Mouse (Mus musculus) hindbrain, embryonic 13.5 days (tissue): ENCODE measurements around the gene Dhcr24. TPM values are rescaled to one million over a fixed set of nuclear protein-coding genes. Genes with fewer than 3 reads are reported as not detected.

Source experiments
- ATAC-seq: fragments of 200-750 bp; cut with Nextera tagmentation; 2 replicates; pipeline ENCODE4 v1.8.0; 2017; ENCODE audit warnings: moderate TSS enrichment; ENCODE audit not compliant: low FRiP score
- H3K27ac ChIP-seq: fragments of 300-500 bp; sonication (generic); 2 replicates; pipeline ENCODE4 v1.5.1; 2015; ENCODE audit warnings: inconsistent platforms, mild to moderate bottlenecking, moderate library complexity
- H3K27me3 ChIP-seq: fragments of 300-500 bp; sonication (generic); 2 replicates; pipeline ENCODE4 v1.6.1; 2015; ENCODE audit warnings: mild to moderate bottlenecking, inconsistent platforms
- H3K36me3 ChIP-seq: fragments of 300-500 bp; sonication (generic); 2 replicates; pipeline ENCODE4 v1.6.1; 2015; ENCODE audit warnings: mild to moderate bottlenecking, inconsistent platforms
- H3K4me1 ChIP-seq: fragments of 300-500 bp; sonication (generic); replicated peaks from 2 replicates; pipeline ENCODE4 v1.6.1; 2015; ENCODE audit warnings: inconsistent platforms
- H3K4me2 ChIP-seq: fragments of 300-500 bp; sonication (generic); 2 replicates; pipeline ENCODE4 v1.6.1; 2015; ENCODE audit warnings: inconsistent platforms, mild to moderate bottlenecking, moderate library complexity
- H3K4me3 ChIP-seq: fragments of 300-500 bp; sonication (generic); 2 replicates; pipeline ENCODE4 v1.5.1; 2015; ENCODE audit warnings: mild to moderate bottlenecking, inconsistent platforms
- H3K9ac ChIP-seq: fragments of 300-500 bp; sonication (generic); 2 replicates; pipeline ENCODE4 v1.6.1; 2015; ENCODE audit warnings: mild to moderate bottlenecking, inconsistent platforms
- H3K9me3 ChIP-seq: fragments of 300-500 bp; sonication (generic); 2 replicates; pipeline ENCODE4 v1.6.1; 2016; ENCODE audit warnings: inconsistent platforms
- WGBS: fragments of 180-500 bp; shearing (Covaris S2); methylation state at CpG from one replicate; pipeline ENCODE4 v1.1.7; 2015; 5-methylcytosine and 5-hydroxymethylcytosine counted together
- polyA plus RNA-seq: library from polyadenylated mRNA; unstranded; fragments of >200 nt; fragmentation: Nextera tagmentation; extraction: Ambion mirVana; gene quantifications from 2 replicates; pipeline ENCODE4 v1.2.1, GENCODE M21; 2015

Gene Dhcr24
- polyA plus RNA-seq, 1 experiment from 2014 or later, result 6.5 TPM

DNA sequence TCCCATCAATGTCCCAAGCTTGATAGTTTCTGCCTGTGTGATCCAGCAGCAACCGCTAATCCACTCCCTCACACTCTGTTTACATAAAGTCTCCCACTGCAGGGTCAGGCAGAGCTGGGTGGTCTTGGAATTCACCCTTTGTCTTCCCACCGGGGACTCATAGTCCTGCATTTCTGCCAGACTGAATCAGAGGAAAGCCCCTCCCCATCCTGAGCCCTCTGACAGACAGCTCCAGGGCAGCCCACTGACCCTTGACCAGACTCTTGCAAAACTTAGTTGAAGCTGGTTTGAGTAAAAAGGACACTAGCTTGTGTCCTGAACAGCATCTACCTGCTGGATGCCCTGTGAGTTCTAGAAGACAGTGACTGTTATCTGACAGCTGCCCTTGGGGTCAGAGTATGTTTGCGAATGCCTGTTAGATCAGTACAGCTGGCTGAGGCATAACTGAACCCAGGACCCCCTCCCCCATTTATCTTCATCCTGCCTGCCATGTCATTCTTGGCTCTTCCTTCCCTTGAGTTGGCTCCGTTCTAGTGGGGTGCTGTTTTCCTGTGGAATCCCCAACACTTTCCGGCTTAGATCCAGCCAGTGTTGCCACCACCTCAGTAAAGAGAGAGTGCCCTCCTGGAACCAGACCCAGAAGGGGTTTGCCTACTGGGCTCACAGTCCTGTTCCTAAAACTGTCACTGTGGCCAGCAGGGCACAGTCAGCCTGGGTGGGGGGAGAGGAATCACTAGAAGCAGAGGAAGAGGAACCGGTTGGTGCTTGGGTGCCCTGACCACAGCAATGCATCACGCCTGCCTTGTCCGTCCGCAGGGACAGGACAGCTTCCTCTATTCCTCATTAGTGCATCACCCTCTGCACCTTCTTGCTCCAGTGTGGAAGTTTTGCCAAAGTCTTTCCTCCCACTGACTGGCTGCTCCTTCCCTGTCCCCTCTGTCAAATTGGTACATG is 2.3 kb downstream of the Dhcr24 start:
- Histone ChIP-seq H3K4me2 (peak overlapping the region; percentile 97), H3K27ac (no peak overlapping the region), H3K4me3 (peak overlapping the region; percentile 89), H3K4me1 (peaks cover 41% of the 10 kb centered on the region), H3K36me3 (peaks cover 41% of the 10 kb centered on the region), H3K27me3 (no peaks in the 10 kb centered on the region), H3K9me3 (no peaks in the 10 kb centered on the region), H3K9ac (peak overlapping the region; percentile 89)
- no peak for ATAC-seq
- WGBS, result 49% methylated on average over 9 of the region's 9 CpGs

DNA sequence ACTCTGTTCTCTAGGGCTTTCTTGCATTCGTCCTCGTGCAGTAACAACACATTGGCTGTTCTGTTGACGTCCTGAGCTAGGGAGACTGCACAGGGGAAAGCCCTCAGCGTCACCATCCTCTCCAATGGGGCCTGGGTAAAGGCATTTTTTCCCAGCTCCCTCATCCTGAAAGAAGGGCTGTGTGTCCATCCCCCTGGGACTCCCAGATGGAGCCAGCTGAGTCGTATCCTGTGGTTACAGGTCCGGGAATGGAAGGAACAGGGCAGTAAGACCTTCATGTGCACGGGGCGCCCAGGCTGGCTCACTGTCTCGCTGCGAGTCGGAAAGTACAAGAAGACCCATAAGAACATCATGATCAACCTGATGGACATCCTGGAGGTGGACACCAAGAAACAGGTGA is 3.3 kb downstream of the Dhcr24 start:
- no peaks in the 10 kb centered on the region for H3K27me3 ChIP-seq
- WGBS, result 82% methylated on average over 11 of the region's 11 CpGs

DNA sequence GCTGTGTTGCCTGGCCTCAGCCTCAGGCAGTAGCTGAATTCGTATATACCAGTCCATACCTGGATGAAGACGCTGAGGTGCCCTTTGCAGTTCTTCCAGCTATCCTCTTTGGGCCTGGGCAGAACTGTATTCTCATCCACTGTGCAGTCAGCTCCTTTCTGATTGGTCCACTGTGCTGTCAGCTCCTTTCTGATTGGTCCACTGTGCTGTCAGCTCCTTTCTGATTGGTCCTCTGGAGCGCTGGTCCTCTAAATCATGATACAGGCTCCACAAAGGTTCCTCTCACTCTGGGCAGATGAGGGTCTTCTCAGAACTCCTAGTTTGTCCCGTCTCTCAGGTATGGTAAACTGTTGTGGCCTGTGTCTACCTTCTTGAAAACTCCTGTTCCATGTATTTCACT is 8.8 kb downstream of the Dhcr24 start:
- Histone ChIP-seq H3K9me3 (no peaks in the 10 kb centered on the region), H3K27me3 (no peaks in the 10 kb centered on the region), H3K4me3 (no peak overlapping the region), H3K4me2 (no peak overlapping the region), H3K4me1 (peaks cover 7% of the 10 kb centered on the region), H3K36me3 (peaks cover 92% of the 10 kb centered on the region), H3K9ac (no peak overlapping the region), H3K27ac (no peak overlapping the region)
- 94% methylated on average over 4 of the region's 4 CpGs for WGBS
- no peak for ATAC-seq

More for the DNA sequence above, 3.3 kb downstream of the Dhcr24 start:
- H3K36me3 ChIP-seq, result peaks cover 45% of the 10 kb centered on the region
- H3K9ac ChIP-seq, result peak overlapping the region; percentile 89
- H3K9me3 ChIP-seq, result no peaks in the 10 kb centered on the region
- H3K4me1 ChIP-seq, result peaks cover 41% of the 10 kb centered on the region
- no peak overlapping the region for H3K27ac ChIP-seq
- ATAC-seq, result no peak
- H3K4me3 ChIP-seq, result peak overlapping the region; percentile 89; the same call in 1 of the 2 replicates
- H3K4me2 ChIP-seq, result peak overlapping the region; percentile 97

DNA sequence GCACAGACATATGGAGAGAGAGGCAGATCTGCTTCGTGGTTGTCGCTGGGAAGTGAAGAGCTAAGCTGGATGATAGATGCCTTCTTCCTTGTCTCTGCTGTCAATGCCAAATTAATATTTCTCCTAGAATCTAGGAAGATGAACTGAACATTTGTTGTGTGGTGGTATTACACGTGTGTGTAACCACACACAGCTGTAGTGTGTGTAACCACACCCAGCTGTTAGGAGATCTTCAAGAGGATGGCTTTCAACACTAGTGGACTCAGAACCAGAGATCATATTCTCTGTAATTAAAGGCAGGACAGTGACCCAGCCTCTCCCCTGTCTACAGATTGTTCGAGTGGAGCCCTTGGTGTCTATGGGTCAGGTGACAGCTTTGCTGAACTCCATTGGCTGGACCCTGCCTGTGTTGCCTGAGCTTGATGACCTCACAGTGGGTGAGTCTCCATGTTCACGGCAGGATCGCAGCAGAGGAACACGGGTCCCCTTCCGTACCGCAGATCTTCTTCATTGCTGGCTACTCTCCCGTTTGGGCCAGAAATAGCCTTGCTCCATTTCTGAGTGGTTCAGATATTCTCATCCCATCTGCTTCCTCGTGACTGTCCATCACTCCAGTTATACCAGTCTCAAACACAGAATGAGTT is 10.4 kb downstream of the Dhcr24 start:
- H3K36me3 ChIP-seq, result peaks cover 89% of the 10 kb centered on the region
- H3K27ac ChIP-seq, result no peak overlapping the region
- no peak for ATAC-seq
- no peak overlapping the region for H3K4me2 ChIP-seq
- H3K27me3 ChIP-seq, result no peaks in the 10 kb centered on the region
- H3K9me3 ChIP-seq, result no peaks in the 10 kb centered on the region
- no peak overlapping the region for H3K4me3 ChIP-seq
- WGBS, result 90% methylated on average over 11 of the region's 11 CpGs
- H3K4me1 ChIP-seq, result 0 out of 2 replicates have a peak, but pooled peaks cover 5% of the 10 kb centered on the region
- H3K9ac ChIP-seq, result no peak overlapping the region

DNA sequence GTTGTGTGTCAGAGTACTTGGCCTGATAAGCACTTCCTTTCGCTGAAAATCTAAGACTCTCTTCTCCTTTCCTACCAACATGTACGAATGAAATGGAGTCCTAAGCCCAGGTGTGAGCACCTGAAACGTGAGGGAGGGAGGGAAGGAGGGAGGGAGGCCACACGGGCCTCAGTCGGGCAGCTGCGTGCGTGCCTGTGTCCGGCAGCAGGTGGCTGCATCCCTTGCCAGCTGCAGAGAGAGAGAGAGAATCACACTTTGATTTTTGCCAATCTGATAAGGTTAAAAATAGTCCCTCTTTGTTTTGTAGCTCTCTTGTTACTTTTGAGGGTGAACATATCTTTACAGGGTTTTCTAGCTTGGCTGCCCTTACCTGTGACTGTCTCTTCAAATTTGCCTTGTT is 14.2 kb downstream of the Dhcr24 start:
- no peak overlapping the region for H3K4me3 ChIP-seq
- ATAC-seq, result no peak
- peaks cover 94% of the 10 kb centered on the region for H3K36me3 ChIP-seq
- no peaks in the 10 kb centered on the region for H3K4me1 ChIP-seq
- no peak overlapping the region for H3K4me2 ChIP-seq
- no peak overlapping the region for H3K27ac ChIP-seq
- H3K9me3 ChIP-seq, result no peaks in the 10 kb centered on the region
- no peaks in the 10 kb centered on the region for H3K27me3 ChIP-seq
- no peak overlapping the region for H3K9ac ChIP-seq
- WGBS, result 93% methylated on average over 8 of the region's 8 CpGs

DNA sequence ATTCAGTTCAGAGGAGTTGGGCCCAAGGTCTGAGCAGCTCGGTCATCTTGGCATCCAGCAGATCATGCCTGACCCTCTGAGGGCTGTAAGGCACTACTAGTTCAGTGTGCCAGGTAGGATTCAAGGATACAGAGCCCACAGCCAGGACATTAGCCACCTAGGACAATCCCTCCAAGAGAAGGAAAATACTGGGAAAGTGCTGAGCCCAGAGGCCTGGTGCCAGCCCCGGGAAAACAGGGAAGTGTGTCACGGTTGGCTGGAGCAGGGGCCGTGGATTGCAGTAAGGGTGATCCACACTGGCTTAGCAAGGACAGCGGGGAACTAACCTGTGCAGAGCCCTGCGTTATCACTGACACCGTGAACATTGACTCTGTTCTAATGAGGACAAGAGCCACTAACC is 16.7 kb downstream of the Dhcr24 start:
- H3K4me1 ChIP-seq, result 0 out of 2 replicates have a peak, but pooled peaks cover 3% of the 10 kb centered on the region
- 75% methylated on average over 7 of the region's 7 CpGs for whole genome bisulfite sequencing
- H3K4me3 ChIP-seq, result no peak overlapping the region
- no peak overlapping the region for H3K4me2 ChIP-seq
- no peak overlapping the region for H3K9ac ChIP-seq
- peaks cover 94% of the 10 kb centered on the region for H3K36me3 ChIP-seq
- no peak overlapping the region for H3K27ac ChIP-seq
- no peaks in the 10 kb centered on the region for H3K27me3 ChIP-seq
- ATAC-seq, result no peak
- no peaks in the 10 kb centered on the region for H3K9me3 ChIP-seq

DNA sequence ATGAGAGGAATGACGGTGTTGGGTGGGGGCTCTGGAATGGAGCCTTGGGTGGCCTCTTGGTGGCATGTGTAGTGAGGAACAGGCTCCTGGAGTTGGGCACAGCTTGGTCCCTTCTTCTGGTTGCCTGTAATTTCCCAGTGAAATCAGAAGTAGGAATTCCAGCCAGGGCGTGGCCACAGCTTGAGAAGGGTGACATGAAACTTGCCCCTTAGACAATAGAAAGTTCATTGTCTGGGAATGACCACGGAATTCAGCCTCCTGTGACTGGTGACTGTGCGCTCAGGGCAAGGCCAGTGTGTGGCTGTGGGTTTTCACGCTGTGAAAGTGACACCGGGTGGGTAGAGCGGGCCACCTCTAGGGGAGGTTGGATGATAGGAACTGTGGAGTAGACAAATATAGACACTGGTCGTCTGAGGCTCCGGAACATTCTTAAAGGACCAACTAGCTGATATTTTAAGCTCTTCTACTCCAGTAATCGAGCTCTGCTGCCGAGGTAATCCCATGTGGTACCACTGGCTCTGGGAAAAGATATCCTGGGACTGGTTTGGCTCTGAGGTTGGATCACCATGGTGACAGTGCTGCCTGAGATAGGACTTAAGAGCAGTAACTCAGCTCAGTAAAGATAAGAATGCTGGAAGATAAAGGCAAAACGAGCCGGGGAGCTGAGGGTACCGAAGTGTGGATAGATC is 20.5 kb downstream of the Dhcr24 start:
- 0 out of 2 replicates have a peak, but pooled peaks cover 6% of the 10 kb centered on the region for H3K4me1 ChIP-seq
- H3K9ac ChIP-seq, result no peak overlapping the region
- 89% methylated on average over 14 of the region's 14 CpGs for WGBS
- H3K9me3 ChIP-seq, result no peaks in the 10 kb centered on the region
- no peak for ATAC-seq
- H3K27ac ChIP-seq, result no peak overlapping the region
- no peaks in the 10 kb centered on the region for H3K27me3 ChIP-seq
- no peak overlapping the region for H3K4me2 ChIP-seq
- H3K36me3 ChIP-seq, result peaks cover 97% of the 10 kb centered on the region
- no peak overlapping the region for H3K4me3 ChIP-seq

DNA sequence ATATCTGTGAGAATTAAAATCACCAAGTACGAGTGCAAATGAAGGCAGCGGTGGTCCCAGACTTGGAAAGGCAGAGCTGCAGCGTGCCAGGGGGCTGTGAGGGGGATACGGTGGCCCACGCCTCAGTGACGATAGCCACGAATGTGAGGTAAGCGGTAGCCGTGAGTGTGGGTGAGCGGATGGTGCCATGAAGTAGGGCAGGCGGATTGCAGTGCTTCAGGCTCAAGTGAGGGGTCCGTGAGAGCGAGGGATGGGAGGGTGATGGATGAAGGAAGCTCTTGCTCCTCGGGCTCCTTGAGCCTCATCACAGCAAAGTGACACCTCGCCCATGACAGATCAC is 21.0 kb downstream of the Dhcr24 start:
- peaks cover 97% of the 10 kb centered on the region for H3K36me3 ChIP-seq
- no peaks in the 10 kb centered on the region for H3K9me3 ChIP-seq
- H3K4me3 ChIP-seq, result no peak overlapping the region
- no peak overlapping the region for H3K9ac ChIP-seq
- H3K4me1 ChIP-seq, result 0 out of 2 replicates have a peak, but pooled peaks cover 6% of the 10 kb centered on the region
- no peaks in the 10 kb centered on the region for H3K27me3 ChIP-seq
- WGBS, result 92% methylated on average over 15 of the region's 15 CpGs
- no peak overlapping the region for H3K4me2 ChIP-seq
- no peak overlapping the region for H3K27ac ChIP-seq
- no peak for ATAC-seq

DNA sequence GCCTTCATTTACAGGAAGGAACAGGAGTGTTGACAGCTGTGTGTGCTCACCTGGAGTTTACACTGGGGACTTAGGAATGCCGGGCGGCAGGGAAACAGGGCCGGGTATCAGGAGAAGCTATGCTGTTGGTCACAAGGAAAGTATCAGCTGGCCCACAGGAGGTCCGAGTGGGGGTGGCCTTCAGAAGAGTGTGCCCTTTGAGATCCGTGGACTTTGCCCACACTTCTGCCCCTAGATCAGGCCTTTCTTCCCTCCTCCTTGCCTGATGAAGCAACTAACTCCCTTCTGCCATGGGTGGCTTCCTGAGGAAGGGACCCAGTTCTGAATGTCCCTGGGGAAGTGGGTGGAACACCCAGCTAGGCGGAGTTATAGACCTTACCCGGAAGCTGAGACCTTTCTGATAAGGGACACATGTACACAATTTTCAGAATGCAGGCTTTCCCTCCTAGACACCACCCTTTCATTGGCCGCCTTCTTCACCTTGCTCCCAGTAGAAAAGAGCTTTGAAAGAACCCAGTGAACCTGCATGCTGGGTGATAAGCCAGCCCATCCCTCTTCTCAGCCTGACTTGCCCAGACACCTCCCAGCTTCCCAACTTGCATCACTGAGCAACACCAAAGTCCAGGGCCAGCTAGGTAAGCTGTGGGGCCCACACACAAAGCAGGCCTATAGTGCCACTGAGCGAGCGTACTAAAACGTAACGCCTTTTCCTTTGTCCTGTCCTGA is 21.8 kb downstream of the Dhcr24 start:
- H3K36me3 ChIP-seq, result peaks cover 97% of the 10 kb centered on the region
- H3K27me3 ChIP-seq, result no peaks in the 10 kb centered on the region
- ATAC-seq, result no peak
- H3K9me3 ChIP-seq, result no peaks in the 10 kb centered on the region
- H3K9ac ChIP-seq, result no peak overlapping the region
- no peak overlapping the region for H3K4me2 ChIP-seq
- no peak overlapping the region for H3K4me3 ChIP-seq
- no peak overlapping the region for H3K27ac ChIP-seq
- 0 out of 2 replicates have a peak, but pooled peaks cover 6% of the 10 kb centered on the region for H3K4me1 ChIP-seq
- 91% methylated on average over 12 of the region's 12 CpGs for WGBS

DNA sequence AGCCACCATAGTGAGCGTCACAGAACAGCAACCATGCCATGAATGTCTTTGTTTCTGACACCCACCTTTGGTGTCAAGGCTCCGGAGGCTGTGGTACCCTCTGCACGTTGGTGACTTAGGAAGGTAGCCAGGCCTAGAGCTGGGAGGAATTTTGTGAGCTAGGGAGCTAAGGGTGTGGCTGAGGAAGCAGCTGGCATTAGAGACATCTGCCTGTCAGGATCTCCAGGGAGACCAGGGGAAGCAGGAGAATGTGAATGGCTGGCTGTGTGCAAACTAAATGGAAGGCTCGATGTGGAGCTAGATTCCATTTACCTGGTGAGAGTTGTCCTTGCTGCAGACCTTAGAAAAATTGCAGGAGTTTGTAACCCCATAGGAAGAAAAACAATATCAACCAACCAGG is 23.8 kb downstream of the Dhcr24 start:
- Histone ChIP-seq H3K9me3 (no peaks in the 10 kb centered on the region), H3K4me3 (no peak overlapping the region), H3K4me2 (no peak overlapping the region), H3K9ac (no peak overlapping the region), H3K27me3 (no peaks in the 10 kb centered on the region), H3K4me1 (0 out of 2 replicates have a peak, but pooled peaks cover 6% of the 10 kb centered on the region), H3K36me3 (peaks cover 99% of the 10 kb centered on the region), H3K27ac (no peak overlapping the region)
- ATAC-seq, result no peak
- 88% methylated on average over 4 of the region's 4 CpGs for WGBS

DNA sequence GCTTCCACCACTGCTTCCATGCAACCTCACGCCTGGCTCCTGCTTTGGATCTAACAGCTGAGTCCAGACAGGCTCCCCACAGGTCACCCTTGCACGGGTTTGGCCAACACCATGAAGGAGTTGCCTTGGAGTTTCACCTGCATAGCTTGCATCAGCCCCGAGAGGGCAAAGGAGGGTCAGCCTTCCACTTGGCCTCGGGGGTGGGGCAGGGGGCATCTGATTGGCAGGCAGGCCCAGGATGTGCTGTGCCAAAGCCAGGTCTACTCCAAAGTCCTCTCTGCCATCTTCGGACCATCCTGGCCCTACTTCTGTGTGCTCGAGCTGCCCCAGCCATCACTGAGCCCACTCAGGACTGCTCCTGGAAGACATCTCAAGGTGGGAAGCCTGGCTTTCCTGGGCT is 26.2 kb downstream of the Dhcr24 start:
- Histone ChIP-seq H3K36me3 (peaks cover 91% of the 10 kb centered on the region), H3K27me3 (no peaks in the 10 kb centered on the region), H3K4me2 (no peak overlapping the region), H3K4me1 (0 out of 2 replicates have a peak, but pooled peaks cover 3% of the 10 kb centered on the region), H3K9ac (no peak overlapping the region), H3K27ac (no peak overlapping the region), H3K4me3 (no peak overlapping the region), H3K9me3 (no peaks in the 10 kb centered on the region)
- 94% methylated on average over 6 of the region's 6 CpGs for WGBS
- ATAC-seq, result no peak

DNA sequence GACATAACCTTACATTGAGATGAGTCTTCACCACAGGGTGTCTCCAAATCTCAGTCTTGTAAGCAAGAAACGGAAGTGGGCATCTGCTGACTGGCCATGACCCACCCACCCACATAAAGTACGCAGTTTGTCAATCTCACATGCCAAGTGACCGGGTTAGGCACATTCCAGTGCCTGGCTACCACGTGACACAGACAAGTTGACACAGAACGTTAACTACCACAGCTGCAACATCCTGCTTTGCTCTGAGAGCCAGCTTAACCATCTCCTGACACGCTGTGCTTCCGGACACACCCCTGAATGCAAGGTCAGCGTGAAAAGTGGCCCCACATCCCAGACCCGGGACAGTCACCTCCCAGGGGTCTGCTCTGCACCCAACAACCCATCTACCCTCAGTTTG is 29.3 kb downstream of the Dhcr24 start:
- Histone ChIP-seq H3K27me3 (no peaks in the 10 kb centered on the region), H3K9me3 (no peaks in the 10 kb centered on the region), H3K4me2 (no peak overlapping the region), H3K4me3 (no peak overlapping the region), H3K4me1 (no peaks in the 10 kb centered on the region), H3K9ac (no peak overlapping the region), H3K36me3 (peaks cover 60% of the 10 kb centered on the region), H3K27ac (no peak overlapping the region)
- 82% methylated on average over 9 of the region's 9 CpGs for WGBS
- ATAC-seq, result no peak
